Mouse (Mus musculus) gastrocnemius, adult 8-10 months (tissue): ENCODE results near the gene Cars2. TPM values are rescaled to one million over a fixed set of nuclear protein-coding genes. Genes with fewer than 3 reads are reported as not detected.
"Not testable (repeated sequence)": the region's sequence is repeated elsewhere in the genome, so short reads cannot be mapped to it uniquely, and the experiment has no call there.

Experiments used
- DNase-seq, 2 experiments: peaks; one replicate each; pipeline ENCODE4 v3.0.0; 2022; ENCODE audit warnings: low spot score in 2 of 2
- total RNA-seq, 4 experiments: library from RNA; stranded (reverse); gene quantifications; 2 replicates each; pipeline ENCODE4 v1.2.4; 2022

Cars2 gene
- 10 to 100 TPM; 14.9 to 17.4 (median 17.0) TPM for total RNA-seq

DNA sequence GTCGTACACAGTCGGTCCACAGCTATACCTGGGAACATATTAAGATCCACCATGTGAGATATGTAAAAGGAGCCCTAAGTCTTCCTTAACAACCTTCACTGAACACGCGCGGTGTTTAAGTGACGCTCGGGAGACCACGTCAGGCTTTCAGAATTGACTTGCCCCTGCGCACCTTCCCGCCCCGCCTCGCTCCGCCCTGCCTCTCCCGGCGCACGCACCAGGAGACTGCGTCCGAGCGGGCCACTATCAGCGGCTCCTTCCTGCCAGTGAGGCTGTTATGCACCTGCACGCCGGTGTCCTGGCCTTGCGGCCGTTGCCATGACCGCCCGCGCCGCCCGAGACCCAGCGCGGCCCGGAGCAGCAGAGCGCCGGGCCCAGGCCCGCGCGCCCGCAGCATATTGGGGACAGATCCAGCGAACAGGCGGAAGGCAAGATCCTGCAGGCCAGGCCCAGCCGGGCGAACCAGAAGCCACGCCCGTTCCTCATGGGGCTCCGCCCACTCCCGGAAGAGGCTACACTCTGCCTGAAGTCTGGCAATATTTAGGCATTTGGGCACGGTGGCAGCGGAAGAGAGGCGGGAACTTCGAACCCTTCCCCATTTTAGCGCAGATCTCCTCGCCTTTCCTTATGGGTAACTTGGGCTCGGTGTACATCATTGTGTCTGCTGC, at the start of gene Cars2:
Gene Cars2, minus strand, starts transcription at position 503 of the 668 bp plus-strand sequence.
- DNase-seq, result peak; percentile 86 to 88

DNA sequence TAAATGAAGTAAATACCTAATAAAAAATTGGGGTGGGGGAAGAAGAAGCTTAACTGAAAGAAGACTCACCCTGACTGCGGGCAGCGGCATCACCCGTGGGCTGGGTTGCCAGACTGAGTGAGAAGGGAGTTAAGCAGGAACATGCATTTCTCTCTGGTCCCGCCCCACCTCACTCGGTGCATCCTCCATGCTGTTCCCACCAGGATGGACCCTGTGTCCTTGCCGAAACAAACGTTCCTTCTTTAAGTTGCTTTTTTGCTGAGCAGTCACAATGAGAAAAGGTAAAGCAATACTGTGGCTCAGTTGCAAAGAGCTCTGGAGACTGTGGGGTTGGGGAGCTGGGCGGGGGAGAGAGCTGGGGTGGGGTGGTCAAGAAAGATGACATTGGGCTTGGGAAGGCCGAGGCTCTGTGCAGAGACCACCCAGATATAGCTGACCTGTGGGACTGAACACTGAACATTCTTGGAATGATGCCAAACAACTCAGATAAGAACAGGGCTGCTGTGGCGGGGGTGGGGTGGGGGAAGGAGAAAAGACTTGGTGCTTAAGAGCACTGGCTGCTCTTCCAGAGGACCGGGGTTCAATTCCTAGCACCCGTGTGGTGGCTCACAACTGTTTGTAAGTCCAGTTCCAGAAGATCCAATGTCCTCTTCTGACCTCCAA, 42.8 kb upstream of the Cars2 start:
- no peak for DNase-seq

DNA sequence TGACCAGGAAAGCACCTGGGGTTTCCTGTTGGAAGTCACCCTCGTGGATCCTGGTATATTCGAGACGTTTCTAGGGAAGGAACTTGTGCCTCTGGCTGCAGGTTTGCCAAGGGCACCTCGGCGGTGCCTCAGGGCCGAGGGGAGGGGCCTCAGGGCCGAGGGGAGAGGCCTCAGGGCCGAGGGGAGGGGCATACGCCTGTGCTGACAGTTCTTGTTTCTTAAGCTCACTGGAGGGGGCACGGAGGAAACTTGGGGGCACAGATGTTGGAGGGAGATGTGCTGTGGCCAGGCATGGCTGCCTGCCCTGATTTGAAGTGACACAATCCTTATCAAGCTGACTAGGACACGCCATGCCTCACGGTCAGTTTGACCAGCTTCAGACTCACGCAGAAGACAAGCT, 41.7 kb upstream of the Cars2 start:
- DNase-seq, result no peak

DNA sequence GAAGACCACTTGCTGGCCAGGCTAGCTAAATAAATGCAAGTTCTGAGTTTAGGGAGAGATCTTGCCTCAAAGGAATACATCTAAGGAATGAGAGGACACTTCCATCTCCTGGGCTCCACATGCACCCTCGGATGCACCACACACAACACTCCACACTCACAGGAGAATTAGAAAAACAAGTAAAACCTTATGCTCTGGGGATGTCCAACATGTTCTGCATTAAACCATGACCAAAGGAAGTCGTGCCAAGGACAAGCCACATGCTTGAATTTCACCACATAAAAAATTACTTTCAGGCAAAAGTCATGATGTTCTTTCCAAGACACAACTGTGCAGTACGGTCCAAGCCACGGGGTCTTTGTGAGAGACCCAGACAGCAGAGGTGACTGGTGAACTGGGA, 41.3 kb upstream of the Cars2 start:
- no peak for DNase-seq

DNA sequence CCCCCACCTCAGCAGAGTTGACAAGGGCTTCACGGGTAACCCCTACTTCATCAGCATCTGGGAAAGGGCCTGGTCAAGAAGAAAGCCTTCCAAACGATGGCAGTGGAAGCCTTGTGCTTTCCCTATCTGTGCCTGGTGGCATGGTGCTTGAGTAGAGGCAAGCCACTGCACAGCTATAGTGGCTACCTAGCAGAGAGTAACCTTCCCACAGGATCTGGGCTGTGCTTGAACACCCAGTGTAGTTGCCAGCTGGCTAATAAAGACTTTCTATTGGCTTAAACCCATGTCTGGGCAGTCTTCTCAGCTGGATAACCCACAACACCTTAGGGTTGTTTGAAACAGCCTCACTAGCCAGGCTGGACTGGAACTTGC, 35.8 kb upstream of the Cars2 start:
- DNase-seq, result no peak

DNA sequence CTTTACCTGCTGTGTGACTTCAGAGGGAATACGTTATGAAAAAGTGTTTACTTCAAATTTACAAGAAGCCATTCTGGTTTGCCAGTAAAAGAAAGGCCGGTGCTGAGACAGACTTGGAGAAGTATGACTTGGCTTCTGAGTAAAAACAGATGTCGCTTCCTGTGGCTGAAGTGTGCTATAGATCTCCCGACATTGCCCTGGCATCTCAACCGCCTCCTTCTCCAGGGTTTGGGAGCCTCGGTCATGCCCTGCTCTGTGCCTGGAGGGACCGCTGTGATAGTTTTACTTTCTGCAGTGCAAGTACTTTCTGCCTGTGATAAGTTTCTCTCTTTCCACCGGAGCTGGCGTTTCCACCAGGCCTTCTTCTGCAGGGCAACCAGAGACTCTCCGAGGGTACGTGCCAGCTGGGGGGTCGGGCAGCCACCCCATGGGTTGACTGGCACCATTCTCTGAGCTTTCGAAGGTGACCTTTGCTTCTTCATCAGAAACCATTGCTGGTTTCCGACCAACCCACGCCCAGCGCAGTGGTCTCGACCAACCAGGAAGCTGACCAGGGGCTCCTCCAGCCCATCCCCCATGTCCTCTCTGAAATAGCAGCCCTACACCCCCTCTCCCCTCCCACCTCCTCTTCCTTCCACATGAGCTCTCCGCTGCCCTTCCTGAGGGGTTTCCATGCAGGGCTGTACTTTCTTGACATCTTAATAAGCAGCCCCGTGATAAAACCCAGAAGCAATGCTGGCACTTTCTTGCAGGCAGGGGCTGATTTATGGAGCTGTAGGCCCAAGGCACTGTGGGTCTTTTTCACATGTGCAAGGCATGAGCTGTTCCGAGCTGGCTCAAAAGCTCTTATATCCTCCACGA, 35.2 kb upstream of the Cars2 start:
- DNase-seq, result no peak

DNA sequence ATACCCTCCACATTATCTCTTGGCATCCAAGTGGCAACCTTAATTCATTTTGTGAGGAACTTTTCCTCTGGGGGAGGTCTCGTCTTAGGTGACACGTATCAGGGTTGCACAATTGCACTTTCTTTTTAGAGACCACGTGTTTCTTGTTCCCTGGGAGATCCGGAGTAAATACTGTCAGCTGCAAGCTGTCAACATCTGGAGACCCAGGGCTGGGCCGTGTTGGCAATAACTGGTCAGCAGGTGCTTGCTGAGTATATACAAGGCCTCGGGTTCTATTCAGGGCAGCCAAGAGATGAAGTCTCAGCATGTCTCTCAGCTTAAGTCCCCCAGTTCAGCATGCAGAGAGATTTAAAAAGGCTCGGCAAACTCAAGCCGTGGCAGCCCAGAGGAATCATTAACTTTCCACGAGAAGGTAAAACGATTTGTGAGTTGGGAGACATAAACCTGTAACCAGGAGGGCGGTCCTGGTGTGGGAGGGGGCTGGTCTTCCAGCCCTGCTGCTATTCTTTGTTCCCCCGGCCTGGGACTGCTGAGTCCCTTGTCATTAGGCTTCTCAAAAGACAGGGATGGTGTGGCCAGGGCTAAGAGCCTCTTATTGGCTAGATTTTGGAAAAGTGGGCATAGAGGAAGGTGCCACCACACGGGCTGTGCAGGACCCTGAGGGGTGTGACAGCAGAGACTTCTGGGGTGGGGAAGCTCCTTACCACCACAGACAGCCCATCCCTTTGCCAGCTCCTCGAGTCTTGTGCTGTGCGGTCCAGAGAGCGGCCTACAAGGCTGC, 25.2 kb upstream of the Cars2 start:
- no peak for DNase-seq

DNA sequence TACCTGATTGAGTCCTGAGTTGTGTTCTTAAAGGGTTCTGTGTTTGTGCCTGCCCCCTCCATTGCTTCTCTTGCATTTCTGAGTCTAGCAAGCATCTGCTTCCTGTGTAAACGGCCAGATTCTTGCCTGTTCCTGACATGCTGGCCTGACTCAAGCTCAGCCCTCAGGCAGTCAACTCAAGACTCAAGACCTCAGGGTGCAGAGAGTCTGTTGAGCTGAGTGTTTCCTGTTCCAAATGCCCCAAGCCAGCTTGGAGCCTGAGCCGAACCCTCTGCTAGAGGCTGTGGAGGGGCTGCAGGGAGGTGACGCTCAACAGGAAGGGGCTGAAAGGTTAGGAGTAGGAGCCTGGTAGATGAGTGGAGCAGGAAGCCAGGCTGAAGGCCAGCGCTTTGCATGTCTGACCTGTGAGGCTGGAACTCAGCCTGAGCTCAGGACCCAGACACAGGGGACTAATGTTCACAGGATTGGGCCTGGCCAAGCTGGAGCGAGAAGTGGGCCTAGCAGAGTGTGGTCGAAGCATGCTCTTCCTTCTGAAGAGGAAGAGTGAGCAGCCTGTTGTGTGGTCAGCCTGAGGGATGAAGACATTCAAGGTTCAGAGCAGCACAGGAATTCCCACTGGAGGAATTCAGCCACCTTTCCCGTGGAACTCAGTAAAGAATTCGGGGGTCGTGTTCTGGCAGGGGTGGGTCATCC, 24.5 kb upstream of the Cars2 start:
- DNase-seq, result no peak

DNA sequence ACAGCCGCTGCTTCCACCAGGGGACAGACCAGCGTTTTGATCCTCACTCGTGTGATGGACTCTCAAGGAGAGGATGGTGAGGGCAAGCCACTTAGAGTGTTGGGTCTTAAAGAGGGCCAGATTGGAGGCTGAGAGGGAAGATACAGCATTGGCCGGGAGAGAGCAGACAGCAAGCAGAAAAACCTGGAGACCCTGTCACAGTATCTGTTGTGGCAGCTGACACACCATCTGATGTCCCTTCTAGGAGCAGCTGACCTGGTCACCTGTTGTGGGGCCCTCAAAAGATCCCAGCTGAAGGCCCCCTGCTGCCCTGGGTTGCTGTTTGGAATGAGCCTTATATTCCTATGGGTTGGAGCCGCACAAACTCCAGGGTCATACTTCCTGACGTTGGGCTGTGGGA, 21.8 kb upstream of the Cars2 start:
- no peak for DNase-seq

DNA sequence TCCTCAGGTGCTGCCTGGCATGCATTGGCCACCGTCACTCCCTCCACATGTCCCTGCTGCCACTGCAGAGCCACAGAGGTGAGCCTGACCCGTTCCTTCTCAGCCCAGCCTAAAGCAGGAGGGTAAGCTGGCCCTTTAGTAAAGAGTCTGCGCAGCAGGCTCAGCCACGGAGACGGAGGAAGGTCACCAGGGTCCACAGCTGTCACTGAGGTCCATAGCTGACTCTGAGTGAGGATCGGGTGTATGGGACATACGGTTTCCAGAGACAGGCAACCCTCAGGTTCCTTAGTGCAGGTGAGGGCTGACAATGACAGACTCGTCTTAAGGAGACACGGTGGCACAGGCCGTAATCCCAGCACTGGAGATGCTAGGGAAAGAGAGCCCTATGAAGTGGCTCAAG, 21.4 kb upstream of the Cars2 start:
- DNase-seq, result no peak

DNA sequence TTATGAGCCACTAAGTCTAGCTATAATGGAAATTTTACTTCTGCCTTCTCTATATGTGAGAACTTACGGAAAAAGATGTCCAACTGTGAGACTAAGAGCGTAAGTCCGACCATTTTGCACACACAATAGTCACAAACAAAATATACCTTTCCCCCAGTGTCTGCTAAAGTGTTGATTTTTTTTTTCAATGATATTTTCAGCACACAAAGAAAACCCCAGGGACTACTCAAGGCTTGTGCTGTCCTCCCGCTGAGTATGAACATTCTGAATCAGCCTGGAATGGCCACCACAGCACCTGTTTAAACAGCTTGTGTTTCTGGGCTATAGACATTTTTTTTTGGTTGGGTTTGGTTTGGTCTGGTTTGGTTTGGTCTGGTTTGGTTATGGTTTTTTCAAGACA, 20.2 kb upstream of the Cars2 start:
- DNase-seq, result no peak

DNA sequence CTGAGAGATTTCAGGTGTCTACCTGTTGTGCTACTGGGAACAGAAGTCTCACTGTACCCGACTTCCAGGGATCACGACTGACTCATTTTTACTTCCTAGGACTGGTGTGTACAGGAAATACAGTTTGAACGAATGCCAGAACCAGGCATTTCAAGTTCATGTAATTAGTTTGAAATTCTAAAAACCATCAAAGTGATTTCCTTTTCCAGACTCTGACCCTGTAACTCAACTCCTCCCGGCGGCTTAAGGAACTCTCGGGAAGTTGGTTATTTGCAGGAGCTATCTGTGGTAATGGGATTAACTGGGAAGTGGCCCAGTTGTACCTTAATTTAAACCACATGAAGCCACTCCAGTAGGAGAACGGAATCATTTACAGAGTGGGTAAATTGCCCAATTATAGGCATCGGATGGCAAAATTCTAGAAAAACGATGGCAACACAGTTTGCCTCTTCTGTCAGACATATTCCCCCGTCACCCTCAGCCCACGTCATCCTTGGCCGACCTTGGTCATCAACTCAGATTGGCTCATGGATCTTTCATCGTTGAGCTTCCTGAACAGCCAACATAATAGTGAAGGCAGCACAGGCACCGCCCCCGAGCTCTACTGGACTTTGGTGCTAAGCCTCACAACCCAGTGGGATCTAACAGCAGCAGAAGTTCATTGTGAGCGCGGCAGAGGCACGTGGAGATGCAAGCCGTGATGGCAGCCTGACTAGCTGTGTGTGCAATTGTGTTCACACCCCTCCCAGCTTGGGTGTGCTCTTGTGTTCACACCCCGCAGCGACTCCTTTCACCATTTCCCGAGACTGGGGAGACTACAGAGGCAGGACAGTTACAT, 18.9 kb upstream of the Cars2 start:
- DNase-seq, result no peak

DNA sequence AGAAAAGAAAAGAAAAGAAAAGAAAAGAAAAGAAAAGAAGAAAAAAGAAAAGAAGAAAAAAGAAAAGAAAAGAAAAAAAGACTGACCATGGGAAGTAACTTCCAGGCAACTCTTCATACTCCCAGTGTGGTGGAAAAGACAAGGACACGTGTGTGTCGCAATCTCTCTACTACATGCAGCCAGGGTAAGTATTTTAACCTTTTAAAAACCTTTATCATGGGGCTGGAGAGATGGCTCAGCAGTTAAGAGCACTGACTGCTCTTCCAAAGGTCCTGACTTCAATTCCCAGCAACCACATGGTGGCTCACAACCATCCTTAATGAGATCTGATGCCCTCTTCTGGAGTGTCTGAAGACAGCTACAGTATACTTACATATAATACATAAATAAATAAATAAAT, 17.6 kb upstream of the Cars2 start:
- DNase-seq, result not testable (repeated sequence)

DNA sequence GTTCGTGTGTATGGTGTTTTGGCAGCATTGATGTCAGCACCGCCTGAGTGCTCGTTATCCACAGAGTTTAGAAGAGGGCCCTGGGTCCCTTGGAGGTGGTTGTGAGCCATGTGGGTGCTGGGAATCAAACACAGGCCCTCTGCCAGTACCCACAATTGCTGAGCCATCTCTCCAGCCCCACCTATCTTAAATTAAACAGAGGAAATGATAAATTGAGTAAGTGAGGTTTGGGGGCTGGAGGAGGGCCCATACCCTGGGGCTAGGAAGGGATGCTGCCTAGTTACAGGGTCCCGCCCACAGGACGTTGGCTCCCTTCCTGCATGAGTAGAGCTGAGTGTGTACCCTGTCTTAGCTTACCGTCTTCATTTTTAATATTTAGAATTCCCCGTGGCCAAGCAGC, 14.1 kb upstream of the Cars2 start:
- DNase-seq, result no peak

DNA sequence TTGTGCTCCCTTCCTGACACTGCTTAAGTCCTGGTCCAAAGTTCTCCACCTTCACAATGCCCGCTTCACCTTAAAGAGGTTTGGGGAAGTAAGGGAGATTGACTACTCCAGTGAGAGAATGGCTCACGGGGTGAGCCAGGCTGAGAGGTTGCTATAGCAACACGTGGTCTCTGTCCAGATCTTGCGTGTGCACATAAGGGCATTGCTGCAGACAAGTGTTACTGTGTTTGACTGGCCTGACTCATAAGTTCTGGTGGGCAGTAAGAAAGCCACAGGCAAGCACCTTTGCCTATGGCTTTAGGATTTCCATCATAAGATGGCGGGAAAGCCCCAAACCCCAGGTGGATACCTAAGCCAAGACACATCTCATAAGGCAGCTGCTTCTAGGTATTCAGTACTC, 13.7 kb upstream of the Cars2 start:
- no peak for DNase-seq

DNA sequence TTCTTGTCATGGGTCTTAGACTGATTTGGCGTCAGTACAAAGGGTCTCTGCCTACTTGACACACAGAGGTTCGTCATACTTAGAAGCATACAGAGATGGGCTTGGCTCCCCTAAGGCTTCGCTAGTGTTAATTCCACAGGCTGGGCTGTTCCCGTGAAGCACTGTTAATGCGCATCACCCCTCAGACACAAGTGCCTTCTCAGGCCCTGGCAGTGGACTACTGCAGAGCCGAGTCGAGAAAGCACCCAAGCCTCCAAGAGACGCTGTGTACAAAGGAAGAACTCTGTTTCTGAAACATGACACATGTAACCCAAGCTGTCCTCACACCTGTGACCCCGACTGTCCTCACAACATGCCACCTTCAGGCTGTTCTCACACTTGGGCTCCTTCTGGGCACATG, 9.6 kb upstream of the Cars2 start:
- no peak for DNase-seq

DNA sequence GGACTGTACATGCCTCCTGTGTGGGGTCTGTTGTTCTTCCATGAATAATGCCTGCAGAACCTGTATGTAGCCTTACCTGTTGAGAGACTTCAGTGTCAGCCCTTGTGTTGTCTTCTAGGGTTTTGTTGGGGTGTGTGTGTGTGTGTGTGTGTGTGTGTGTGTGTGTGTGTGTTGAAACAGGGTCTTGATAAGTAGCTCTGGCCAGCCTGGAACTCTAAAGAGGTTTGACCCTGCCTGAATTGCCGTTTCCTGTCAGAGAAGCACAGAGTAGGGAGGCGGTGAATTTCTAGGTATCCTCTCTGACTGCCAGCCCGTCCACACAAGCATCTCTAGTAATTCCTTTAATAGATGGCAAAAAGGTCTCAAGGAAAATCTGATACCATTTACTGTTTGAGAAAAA, 8.9 kb upstream of the Cars2 start:
- no peak for DNase-seq

DNA sequence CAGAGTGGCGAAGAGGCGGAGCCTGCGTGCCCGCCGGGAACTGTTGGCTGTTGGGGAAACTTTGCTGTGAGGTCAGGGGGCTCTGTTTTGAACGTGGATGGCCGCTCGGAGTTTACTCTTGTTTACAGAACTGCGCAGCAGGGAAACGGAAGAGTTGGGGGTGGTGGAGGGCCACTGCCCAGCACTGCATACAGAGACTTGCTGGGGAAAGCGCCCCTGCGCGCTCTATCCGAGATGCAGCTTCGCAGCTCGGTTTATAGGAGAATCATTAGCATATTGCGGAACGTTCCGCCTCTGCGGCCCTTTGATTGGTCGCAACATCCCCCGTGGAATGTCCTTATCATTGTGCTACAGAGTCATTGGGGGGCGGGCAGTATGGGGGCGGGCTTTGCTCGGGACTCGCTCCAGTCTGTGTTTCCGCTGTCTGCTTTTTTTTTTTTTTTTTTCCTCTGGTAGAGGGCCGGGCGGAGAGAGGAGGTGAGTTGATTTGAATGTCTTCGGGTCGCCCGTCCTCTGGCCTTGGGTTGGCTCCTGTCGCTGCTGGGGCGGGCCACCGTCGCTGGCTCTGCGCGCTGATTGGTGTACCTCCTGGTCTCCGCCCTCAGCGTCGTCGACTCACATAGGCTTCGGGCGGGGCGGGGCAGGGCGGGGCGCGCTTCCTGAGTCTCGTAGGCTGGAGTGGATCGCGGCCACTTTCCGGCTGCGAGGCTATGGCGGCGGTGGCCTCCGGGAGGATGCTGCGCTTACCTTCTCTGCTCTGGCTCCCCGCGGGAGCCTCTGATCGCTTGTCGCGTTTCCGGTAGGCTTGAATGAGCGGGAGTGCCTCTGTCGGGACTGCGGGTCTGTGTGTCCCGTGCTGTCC, 7.4 kb upstream of the Cars2 start:
- peak; percentile 96 to 97 for DNase-seq

DNA sequence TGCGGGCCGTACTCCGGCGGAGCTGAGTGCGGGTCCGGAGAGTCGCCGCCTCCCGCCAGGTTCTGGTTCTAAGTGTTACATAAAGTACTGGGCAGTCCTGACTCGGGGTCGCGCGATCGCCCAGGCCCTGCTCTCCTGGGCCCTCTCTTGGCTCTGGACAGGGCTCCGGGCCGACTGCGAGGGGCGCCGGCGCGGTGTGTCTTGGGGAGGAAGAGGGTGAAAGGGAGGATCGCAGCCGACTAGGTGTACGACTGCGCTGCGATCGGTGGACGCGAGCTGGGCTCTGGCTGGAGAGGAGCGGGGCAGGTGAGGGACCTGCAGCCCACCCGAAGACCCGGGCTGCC, 6.8 kb upstream of the Cars2 start:
- DNase-seq, result no peak
